Mouse (Mus musculus): ENCODE data around the gene Phyhd1. TPM values are rescaled to one million over a fixed set of nuclear protein-coding genes. Genes with fewer than 3 reads are reported as not detected.

Phyhd1 gene
- polyA plus RNA-seq, 1 experiment, result 11.4 TPM

GRCm38 (mm10) chr2:30306087-30306486 is 40.1 kb downstream of the Phyhd1 start:
- TF ChIP-seq CTCF (IDR thresholded peaks at IDR 0.05; ENCODE audit: low read depth, low read length) (no peak), EP300 (IDR thresholded peaks at IDR 0.05; ENCODE audit: insufficient read depth, low read depth, low read length) (no peak), POLR2A (IDR thresholded peaks at IDR 0.05; ENCODE audit: insufficient read depth, low read length) (no peak)
- H3K27ac ChIP-seq (ENCODE audit: insufficient read depth, low read length), result no peak overlapping the region
- peaks cover 2% of the 10 kb centered on the region for H3K4me1 ChIP-seq (ENCODE audit: control insufficient read depth, insufficient read depth, low read length)
- H3K9me3 ChIP-seq (replicated peaks; ENCODE audit: control insufficient read depth, insufficient read depth, low read length, poor library complexity, severe bottlenecking), result no peaks in the 10 kb centered on the region
- H3K36me3 ChIP-seq (ENCODE audit: control insufficient read depth, insufficient read depth, low read length, poor library complexity, severe bottlenecking), result peaks cover 80% of the 10 kb centered on the region
- no peak overlapping the region for H3K9ac ChIP-seq (ENCODE audit: low read depth, poor library complexity, severe bottlenecking)
- H3K4me3 ChIP-seq (ENCODE audit: low read depth, low read length), result no peak overlapping the region
- H3K27me3 ChIP-seq (ENCODE audit: control insufficient read depth, insufficient read depth, low read length, poor library complexity, severe bottlenecking), result no peaks in the 10 kb centered on the region

- Histone ChIP-seq H3K27ac (ENCODE audit: insufficient read depth, low read length) (no peak overlapping the region), H3K9me3 (replicated peaks; ENCODE audit: control insufficient read depth, insufficient read depth, low read length, poor library complexity, severe bottlenecking) (no peaks in the 10 kb centered on the region), H3K4me1 (ENCODE audit: control insufficient read depth, insufficient read depth, low read length) (peaks cover 2% of the 10 kb centered on the region), H3K36me3 (ENCODE audit: control insufficient read depth, insufficient read depth, low read length, poor library complexity, severe bottlenecking) (peaks cover 83% of the 10 kb centered on the region), H3K27me3 (ENCODE audit: control insufficient read depth, insufficient read depth, low read length, poor library complexity, severe bottlenecking) (no peaks in the 10 kb centered on the region), H3K9ac (ENCODE audit: low read depth, poor library complexity, severe bottlenecking) (no peak overlapping the region), H3K4me3 (ENCODE audit: low read depth, low read length) (no peak overlapping the region)
- no peak for TF ChIP-seq POLR2A (IDR thresholded peaks at IDR 0.05; ENCODE audit: insufficient read depth, low read length)
These were observed 43.3 kb downstream of the Phyhd1 start for GRCm38 (mm10) chr2:30309351-30309750.

- no peak overlapping the region for H3K9ac ChIP-seq (ENCODE audit: low read depth, poor library complexity, severe bottlenecking)
These were observed 45.5 kb downstream of the Phyhd1 start for GRCm38 (mm10) chr2:30311481-30311880.

GRCm38 (mm10) chr2:30316136-30316535 is 50.1 kb downstream of the Phyhd1 start:
- Histone ChIP-seq H3K27ac (ENCODE audit: insufficient read depth, low read length) (no peak overlapping the region), H3K36me3 (ENCODE audit: control insufficient read depth, insufficient read depth, low read length, poor library complexity, severe bottlenecking) (peaks cover 80% of the 10 kb centered on the region), H3K27me3 (ENCODE audit: control insufficient read depth, insufficient read depth, low read length, poor library complexity, severe bottlenecking) (no peaks in the 10 kb centered on the region), H3K4me3 (ENCODE audit: low read depth, low read length) (no peak overlapping the region), H3K9ac (ENCODE audit: low read depth, poor library complexity, severe bottlenecking) (no peak overlapping the region), H3K9me3 (replicated peaks; ENCODE audit: control insufficient read depth, insufficient read depth, low read length, poor library complexity, severe bottlenecking) (no peaks in the 10 kb centered on the region), H3K4me1 (ENCODE audit: control insufficient read depth, insufficient read depth, low read length) (no peaks in the 10 kb centered on the region)
- TF ChIP-seq EP300 (IDR thresholded peaks at IDR 0.05; ENCODE audit: insufficient read depth, low read depth, low read length) (no peak), POLR2A (IDR thresholded peaks at IDR 0.05; ENCODE audit: insufficient read depth, low read length) (no peak), CTCF (IDR thresholded peaks at IDR 0.05; ENCODE audit: low read depth, low read length) (peak; percentile 8)

More at GRCm38 (mm10) chr2:30311481-30311880, 45.5 kb downstream of the Phyhd1 start:
- TF ChIP-seq CTCF (IDR thresholded peaks at IDR 0.05; ENCODE audit: low read depth, low read length) (no peak), POLR2A (IDR thresholded peaks at IDR 0.05; ENCODE audit: insufficient read depth, low read length) (no peak), EP300 (IDR thresholded peaks at IDR 0.05; ENCODE audit: insufficient read depth, low read depth, low read length) (no peak)
- Histone ChIP-seq H3K36me3 (ENCODE audit: control insufficient read depth, insufficient read depth, low read length, poor library complexity, severe bottlenecking) (peaks cover 83% of the 10 kb centered on the region), H3K4me1 (ENCODE audit: control insufficient read depth, insufficient read depth, low read length) (peaks cover 2% of the 10 kb centered on the region), H3K27ac (ENCODE audit: insufficient read depth, low read length) (no peak overlapping the region), H3K27me3 (ENCODE audit: control insufficient read depth, insufficient read depth, low read length, poor library complexity, severe bottlenecking) (no peaks in the 10 kb centered on the region), H3K4me3 (ENCODE audit: low read depth, low read length) (no peak overlapping the region), H3K9me3 (replicated peaks; ENCODE audit: control insufficient read depth, insufficient read depth, low read length, poor library complexity, severe bottlenecking) (no peaks in the 10 kb centered on the region)

DNA sequence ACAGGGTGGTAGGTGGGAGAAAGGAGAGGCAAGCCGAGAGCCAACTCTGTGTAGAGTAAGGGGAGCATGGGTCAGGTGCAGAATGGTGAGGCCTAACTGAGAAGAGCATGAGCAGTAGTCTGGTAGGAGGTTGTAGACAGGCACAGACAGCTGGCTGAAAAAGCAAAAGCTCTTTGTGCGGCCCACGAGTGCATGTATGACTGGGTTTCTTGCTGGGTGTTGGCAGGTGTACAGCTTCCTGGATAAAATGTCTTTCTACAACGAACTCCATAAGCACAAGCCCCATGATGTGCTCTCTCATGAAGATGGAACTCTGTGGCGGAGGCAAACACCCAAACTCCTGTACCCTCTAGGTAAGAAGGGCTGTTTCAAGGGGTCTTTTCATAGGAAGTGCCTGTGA is 51.0 kb downstream of the Phyhd1 start:
- H3K4me1 ChIP-seq (ENCODE audit: control insufficient read depth, insufficient read depth, low read length), result no peaks in the 10 kb centered on the region
- no peak overlapping the region for H3K9ac ChIP-seq (ENCODE audit: low read depth, poor library complexity, severe bottlenecking)
- H3K27ac ChIP-seq (ENCODE audit: insufficient read depth, low read length), result no peak overlapping the region
- no peak for TF ChIP-seq POLR2A (IDR thresholded peaks at IDR 0.05; ENCODE audit: insufficient read depth, low read length)
- no peak for TF ChIP-seq CTCF (IDR thresholded peaks at IDR 0.05; ENCODE audit: low read depth, low read length)
- no peak for TF ChIP-seq EP300 (IDR thresholded peaks at IDR 0.05; ENCODE audit: insufficient read depth, low read depth, low read length)
- H3K27me3 ChIP-seq (ENCODE audit: control insufficient read depth, insufficient read depth, low read length, poor library complexity, severe bottlenecking), result no peaks in the 10 kb centered on the region
- H3K4me3 ChIP-seq (ENCODE audit: low read depth, low read length), result no peak overlapping the region
- H3K9me3 ChIP-seq (replicated peaks; ENCODE audit: control insufficient read depth, insufficient read depth, low read length, poor library complexity, severe bottlenecking), result no peaks in the 10 kb centered on the region
- H3K36me3 ChIP-seq (ENCODE audit: control insufficient read depth, insufficient read depth, low read length, poor library complexity, severe bottlenecking), result peaks cover 78% of the 10 kb centered on the region

- TF ChIP-seq CTCF (IDR thresholded peaks at IDR 0.05; ENCODE audit: low read depth, low read length) (no peak), POLR2A (IDR thresholded peaks at IDR 0.05; ENCODE audit: insufficient read depth, low read length) (no peak), EP300 (IDR thresholded peaks at IDR 0.05; ENCODE audit: insufficient read depth, low read depth, low read length) (no peak)
- peaks cover 77% of the 10 kb centered on the region for H3K36me3 ChIP-seq (ENCODE audit: control insufficient read depth, insufficient read depth, low read length, poor library complexity, severe bottlenecking)
- H3K9ac ChIP-seq (ENCODE audit: low read depth, poor library complexity, severe bottlenecking), result no peak overlapping the region
These were observed 53.3 kb downstream of the Phyhd1 start for GRCm38 (mm10) chr2:30319260-30319659.

More at GRCm38 (mm10) chr2:30319260-30319659, 53.3 kb downstream of the Phyhd1 start:
- Histone ChIP-seq H3K9me3 (replicated peaks; ENCODE audit: control insufficient read depth, insufficient read depth, low read length, poor library complexity, severe bottlenecking) (no peaks in the 10 kb centered on the region), H3K27me3 (ENCODE audit: control insufficient read depth, insufficient read depth, low read length, poor library complexity, severe bottlenecking) (no peaks in the 10 kb centered on the region), H3K4me1 (ENCODE audit: control insufficient read depth, insufficient read depth, low read length) (no peaks in the 10 kb centered on the region), H3K27ac (ENCODE audit: insufficient read depth, low read length) (no peak overlapping the region), H3K4me3 (ENCODE audit: low read depth, low read length) (no peak overlapping the region)

Measured in ES-Bruce4 (cell line).